Mouse (Mus musculus): ENCODE data around the gene Txk.
A peak's percentile ranks its signal among the peaks of the same experiment; 100 is the strongest.

The Txk gene

DNA sequence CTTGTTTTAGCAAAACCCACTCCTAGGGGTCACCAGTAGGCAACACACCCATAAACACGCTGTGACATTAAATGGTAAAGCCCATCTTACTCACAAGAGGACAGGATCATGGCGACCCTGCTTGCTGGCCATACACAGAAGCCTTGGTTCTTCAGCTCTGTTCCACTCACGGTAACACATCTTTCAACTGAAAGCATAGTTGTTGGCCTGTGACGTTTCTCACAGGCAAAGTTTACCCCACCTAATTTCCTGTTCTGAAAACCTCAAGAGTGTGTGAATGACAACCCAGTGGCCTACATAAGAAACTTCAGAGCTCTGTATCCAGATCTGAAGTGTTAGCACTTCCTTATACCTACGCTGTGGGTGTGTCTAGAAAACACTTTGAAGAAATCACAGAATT, at the start of gene Txk:
Gene Txk (minus strand): TSS at position 193 of the 400 bp plus-strand sequence.
- no peak for DNase-seq

DNA sequence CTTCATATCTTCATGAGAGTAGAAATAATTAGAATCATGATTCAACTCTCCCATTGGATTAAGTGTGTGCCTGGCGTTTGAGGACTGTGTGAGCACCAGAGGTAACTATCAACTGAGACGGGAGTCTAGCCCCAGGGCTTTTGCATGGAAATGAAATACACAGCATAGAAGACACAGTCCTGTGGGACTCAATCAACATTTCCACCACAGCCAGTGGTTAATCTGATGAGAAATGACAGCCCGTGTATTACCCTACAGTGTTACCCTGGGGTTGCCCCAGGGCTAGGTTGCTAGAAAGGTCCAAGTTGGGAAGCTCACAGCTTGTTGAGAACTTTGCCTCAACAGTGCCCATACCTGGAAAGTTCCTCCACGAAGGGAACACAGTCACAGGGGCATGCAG, 46.0 kb upstream of the Txk start:
- DNase-seq: no peak

DNA sequence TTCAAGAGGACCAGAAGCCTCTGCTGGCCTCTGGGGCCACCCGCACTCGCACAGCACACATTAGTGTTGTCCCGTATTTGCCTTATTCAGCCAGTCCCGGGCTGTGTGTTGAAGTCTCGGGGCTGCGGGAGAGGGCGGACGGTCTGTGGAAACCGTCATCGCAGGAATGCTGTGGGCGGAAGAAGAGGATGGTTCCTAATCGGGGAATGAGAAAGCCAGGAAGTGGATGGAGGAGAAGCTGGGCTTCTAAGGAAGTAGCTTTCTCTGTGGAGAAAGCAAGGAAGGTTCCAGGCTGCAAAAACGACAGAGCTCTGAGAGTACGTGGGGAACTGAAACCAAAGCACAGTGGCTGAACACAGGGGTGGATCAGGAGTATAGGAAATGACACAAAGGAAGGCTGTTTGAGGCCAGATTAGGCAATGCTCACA, 43.6 kb upstream of the Txk start:
- DNase-seq: no peak

DNA sequence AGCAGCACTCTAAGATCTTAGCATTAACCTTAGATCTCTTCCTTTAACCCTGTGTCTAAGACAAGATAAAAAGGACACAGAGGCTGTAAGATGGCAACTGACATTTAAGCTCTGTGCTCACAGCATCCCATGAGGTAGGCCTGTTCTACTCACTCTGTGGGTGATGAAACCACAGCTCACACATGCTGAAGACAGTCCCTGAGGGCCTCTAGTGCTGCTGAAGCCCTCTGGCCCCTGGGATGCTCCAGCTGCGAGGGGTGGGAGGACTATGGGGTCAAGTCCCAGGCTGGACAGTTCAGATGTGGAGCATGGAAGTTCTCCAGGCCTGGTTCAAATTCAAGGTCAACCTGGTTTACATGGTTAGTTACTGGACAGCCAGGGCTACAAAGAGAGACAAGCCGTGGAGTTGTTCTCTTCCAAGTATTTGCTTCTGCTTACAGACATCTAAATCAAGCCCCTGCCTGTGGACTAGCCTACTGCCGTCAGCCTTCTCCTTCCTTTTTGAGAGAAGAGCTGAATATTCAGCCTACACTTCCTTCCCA, 40.8 kb upstream of the Txk start:
- DNase-seq: no peak

DNA sequence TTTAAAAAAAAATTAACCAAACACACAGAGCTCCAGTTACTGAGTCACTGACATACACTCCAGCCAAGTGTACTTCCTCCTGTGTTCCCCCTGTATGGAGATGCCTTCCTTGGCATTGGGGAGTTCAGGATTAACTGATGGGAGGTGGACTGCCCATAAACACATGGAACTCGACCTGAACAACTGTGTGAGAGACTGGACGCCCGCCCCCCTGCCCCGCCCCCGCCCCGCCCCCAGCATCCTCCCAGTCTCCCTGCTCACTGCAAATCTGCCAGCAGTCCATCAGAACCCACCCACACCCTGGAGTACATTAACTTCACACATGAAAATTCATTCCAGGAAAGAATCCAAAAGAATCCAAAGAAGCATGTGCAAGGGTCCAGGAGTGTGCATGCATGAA, 39.2 kb upstream of the Txk start:
- DNase-seq: no peak

DNA sequence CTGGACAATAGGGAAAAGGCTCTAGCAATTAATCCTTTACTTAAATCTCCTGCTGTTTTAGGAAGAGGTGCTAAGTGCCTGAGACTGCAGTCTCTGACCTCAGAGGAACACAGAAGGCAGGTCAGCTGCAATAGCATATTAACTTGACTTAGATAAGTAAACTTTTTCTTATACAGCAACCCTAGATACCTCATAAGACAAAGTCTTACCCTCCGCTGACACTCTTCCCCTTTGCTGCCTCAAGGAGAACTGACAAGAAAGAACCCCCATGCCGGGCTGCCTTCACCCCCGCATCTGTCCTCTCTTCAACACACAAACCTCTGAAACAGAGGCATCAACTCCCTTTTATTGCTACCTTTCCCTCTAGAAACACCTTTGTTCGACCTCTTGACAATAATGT, 38.8 kb upstream of the Txk start:
- no peak for DNase-seq

DNA sequence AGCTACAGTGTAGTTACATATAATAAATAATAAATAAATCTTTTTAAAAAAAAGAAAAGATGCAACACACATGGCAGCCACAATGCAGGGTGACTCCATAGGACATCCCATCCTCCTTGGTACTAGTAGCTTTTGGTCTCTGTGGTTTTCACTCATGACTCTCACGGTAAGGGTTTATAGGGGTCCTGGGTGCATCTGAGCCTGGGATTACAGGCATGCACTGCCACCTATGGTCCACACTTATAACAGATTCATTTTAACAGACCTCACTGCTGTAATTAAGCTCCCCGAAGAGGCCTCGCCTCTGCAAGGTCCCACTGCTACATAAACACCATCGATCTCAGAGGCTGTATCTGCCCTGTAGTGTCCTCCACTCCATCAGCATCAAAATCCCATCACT, 32.9 kb upstream of the Txk start:
- DNase-seq: no peak

DNA sequence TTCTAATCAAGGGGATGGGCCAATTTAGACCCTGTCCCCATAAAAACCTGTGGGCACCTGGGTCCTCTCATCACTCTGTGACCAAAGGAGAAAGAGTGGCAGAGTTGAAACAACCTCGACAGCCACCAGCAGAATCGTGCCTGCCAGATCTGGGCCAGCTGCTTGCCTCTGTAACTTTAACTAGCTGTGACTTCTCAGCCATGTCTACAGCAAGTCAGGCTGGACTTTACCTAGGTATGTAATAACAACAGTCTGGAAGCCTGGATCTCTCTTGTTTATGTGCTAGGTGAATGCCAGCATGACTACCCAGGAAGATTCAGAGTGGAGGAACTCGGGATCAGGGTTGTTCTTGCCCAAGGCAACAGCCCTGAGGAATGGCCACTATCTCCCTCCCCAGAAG, 32.1 kb upstream of the Txk start:
- no peak for DNase-seq

DNA sequence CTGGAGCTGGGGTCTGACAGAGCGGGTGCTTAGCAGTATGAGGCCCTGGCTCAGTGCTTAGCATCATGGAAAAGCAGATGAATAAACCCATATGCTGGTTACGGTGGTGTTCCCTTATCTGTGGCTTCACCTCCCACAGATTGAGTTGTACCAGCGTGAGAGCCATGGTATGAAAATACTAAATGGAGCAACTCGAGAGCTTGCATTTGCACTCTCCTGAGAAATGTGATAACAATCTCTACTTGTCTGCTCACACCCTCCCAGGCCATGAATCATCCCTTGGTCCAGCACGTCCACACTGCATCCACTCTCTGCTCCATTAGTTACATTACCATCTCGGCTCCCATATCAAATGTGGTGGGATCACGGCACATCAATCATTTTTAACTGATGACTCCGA, 31.4 kb upstream of the Txk start:
- DNase-seq: no peak

DNA sequence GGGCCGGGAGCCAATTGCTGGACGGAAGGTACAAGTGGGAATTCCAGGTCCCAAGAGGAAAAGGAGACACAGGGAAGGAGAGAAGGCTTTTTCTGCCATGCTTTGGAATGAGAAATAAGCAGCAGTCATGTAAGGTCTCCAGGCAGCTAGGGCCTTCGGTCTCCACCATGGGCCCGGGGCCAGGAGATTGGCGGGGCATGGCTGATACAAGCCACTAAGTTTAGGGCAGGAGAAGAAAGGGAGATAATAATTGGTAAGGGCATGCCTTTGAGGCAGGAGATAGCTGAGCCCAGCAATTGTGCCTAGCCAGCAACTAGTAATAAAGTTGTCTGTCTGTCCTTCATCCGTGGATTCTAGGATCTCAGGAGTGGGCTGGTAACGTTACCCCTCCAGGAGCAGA, 30.5 kb upstream of the Txk start:
- DNase-seq: no peak

DNA sequence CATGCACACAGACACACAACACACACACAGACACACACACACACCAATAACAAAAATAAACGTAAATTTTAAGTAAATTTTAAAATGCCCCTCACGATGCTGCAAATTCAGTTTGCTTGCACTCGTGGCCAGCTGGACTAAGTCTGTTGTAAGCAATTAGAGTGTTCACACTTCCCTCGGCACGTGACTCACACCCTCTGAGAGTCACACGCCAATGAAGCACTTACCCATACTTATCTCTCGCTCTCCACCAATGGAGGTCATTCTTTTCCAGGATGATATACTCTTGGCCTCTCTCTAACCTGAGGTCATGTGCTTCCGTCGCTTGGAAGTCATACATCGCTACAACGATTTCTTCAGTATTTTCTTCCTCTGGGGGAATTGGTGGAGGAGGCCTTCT, 29.2 kb upstream of the Txk start:
- no peak for DNase-seq

DNA sequence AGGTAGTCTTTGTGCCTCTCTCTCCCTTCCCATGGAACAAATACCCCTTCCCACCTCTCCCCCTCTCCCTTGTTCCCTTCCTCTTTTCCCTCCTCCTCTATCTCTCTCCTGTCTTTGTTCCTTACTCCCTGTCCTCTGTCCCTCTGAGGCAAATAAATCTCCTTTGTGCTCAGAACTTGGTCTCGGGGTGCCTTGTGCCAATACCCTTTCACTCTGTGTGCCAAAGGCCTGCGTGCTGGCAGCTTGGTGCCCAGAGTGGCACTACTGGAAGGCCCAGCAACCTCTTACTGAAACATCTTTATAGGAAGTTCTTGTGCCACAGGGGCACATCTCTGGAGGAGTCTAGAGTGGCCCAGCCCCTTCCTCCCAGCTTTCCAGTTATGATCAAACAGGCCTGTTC, 24.0 kb upstream of the Txk start:
- DNase-seq: no peak

DNA sequence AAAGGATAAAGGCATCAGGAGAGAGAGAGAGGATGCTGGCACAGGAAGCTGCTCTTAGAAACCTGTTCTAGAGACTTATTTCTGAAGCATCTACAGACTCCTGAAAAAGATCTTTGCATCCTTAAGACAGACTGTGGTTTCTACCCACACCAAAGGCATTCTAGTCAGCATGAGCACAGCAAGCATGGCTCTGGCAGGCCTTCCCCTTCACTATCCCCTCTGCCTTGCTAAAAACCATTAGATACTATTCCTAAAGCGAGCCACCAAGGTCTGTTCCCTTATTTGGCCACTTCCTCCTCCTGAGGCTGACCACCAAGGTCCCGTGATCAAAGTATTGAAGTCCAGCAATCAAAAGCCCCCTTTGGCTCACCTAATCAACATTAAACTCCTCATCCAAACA, 23.6 kb upstream of the Txk start:
- DNase-seq: no peak

DNA sequence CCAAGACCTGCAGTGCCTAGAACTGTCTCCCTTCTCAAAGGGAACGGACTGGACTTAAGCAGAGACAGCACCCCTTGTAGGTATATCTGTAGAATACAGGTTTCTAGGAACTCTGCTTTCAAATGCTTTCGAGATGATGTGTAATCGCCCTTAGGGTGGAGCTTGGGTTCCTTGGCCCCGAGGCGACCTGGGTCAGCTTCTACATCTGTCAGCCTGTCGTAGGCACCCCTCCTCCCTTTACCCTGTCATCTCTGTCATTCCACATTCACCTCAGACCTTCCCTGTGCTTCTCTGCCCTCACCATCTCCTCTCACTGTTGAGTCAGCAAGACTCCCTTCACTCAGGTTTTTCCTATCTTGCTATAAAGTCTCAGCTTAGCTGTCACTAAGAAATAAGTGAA, 17.3 kb upstream of the Txk start:
- DNase-seq: no peak

DNA sequence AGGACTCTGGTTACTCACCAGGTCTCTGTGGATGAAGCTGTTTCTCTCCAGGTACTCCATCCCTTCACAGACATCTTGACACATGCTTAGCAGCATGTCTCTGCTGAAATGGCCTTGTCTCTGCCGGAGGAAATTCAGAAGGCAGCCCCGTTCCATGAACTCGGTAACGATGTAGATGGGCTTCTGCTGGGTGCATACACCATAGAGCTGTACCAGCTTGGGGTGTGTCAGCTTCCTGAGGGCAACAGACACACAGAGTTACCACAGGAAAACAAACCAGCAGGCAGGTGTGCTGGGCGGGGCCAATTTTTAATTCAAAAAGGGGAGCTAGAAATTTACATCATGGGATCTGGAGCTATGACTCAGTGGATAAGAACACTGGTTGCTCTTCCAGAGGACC, 11.0 kb upstream of the Txk start:
- DNase-seq: no peak

DNA sequence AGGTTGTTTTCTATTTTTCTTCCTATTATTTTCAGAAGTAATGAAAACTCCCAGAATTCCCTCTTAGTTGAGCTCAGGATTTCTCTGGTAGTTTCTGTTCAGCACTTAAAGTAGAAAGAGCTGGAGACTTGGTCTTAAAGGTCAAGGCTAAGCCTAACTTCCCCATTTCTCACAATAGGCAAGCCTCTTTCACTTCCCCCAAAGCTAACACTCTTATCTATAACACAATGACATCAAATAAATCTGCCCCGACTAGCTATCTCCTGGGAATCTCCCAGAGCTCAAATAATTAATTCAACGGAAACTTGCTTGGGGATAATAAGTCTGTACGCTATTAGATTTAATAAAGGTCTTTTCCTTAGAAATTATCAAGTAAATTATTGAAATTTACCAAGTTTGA, 10.4 kb upstream of the Txk start:
- no peak for DNase-seq

DNA sequence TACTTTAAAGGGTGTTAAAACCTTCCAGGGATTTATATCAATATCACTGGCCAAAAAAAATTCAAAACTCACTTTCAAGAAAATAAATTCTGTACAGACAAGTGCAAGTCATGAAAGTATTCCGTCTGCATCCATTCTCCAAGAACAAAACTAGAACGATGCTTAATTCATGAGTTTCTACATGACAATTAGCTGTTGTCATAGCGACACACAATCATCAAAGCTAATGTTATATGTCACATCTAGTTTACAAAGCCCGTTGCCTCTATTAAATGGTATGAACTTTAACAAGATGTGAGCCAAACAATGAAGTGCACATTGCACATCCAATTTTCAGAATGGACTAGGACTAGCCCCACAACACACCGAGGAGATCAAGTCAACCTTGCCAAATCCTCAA, 9.2 kb upstream of the Txk start:
- DNase-seq: no peak

DNA sequence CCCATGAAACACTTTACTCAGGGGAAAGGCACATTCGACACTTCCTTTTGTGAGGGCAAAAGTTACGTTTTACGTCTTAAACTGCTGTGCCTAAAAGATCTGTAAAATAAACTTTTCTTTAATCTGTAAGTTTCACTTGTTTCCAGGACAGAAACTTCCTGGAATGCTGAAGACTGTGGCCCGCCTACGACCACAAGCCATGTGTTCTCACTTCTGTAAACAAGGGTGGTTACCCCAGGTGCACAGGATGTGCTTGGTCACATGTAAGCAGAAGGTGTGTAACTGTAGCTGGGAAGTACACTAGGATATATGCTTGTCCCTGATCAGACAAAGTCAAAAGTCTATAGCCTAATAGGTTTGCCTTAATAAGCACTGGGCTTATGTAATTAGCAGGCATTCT, 8.7 kb upstream of the Txk start:
- no peak for DNase-seq

DNA sequence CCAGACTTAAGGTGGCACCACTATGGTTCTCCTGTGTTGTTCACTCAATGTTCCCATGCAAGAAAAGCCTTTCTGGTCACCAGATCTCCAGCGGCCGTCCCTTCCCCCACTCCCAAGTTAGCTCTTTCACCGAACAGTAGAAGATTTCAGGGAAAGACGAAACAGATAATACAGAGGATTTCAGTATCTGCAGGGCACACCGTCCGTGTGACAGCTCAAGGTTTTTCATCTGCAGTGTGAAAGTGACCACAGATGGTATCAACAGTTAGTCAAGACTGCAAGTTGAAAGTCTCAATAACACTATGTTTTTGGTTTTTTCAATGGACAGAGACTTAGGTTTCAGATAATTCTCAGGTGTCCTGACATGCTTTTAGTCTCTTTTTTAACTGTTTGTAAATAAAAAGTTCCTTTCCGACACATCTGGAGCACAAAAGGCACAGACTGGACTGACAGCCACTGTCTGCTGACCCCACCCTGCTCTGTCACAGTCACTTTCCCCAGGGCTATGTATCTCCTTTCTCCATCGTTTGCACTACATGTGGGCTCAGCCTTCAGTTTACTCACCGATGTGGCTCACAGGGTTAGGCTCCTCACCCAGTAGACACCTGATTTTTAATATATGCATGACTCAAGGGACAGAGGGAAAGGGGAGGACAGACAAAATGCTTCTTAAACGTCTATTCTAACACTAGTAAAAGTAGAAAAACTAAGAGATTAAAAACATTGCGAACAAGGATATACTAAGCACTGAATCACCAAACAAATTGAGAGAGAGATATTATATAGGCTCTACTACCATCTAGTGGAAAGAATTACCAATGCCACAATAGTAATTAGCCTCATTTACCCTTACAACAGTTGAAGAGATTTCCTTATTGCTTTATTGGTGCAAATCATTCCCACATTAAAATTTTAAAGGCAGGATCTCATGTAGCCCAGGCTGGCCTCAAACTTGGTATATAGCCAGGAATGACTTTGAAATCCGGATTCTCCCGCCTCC, 6.6 kb upstream of the Txk start:
- DNase-seq: no peak

DNA sequence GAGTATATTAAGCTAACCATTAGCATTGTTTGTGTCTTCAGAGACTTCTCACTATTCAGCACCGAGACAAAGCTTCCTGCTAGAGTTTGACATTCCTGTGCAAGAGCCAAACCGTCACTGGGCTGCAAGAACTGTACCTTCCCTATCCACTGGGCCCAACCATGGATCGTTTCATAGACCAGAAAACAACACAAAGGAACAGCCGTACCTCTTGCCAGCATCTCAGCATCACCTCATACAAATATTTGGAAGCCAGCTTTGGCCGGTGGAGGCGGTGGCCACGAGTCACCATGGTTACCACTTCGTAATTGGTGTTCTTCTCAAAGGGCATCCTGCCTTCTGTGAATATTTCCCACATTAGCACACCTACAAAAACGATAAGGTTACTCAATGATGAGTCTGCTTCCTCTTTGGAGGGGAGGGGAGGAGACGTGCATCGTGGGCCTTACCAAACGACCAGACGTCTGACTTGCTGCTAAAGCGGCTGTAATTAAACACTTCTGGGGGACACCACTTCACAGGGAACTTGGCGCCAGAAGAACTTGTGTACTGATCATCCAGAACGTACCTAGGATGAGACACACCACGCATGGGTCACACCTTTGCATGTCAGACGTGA, 4.7 kb upstream of the Txk start:
- no peak for DNase-seq

DNA sequence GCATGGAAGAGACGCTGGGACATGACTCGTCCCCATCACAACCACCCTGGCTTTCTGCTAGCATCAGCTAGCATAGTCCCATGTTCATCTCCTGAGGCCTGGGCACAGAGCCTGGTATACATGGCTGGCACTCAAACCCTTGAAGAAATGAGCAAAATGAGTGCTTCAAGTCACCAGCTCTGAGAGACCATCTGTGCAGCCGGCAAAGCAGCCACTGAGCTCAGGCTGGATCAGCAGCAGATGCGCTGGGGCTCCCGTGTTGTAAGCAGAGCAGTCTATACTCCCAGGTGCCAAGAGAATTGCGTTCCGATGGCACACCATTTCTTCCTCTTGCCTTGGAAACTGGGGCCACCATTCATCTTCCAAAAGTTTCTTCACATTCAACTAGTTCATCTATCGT, 3.4 kb upstream of the Txk start:
- DNase-seq: peak; percentile 53

DNA sequence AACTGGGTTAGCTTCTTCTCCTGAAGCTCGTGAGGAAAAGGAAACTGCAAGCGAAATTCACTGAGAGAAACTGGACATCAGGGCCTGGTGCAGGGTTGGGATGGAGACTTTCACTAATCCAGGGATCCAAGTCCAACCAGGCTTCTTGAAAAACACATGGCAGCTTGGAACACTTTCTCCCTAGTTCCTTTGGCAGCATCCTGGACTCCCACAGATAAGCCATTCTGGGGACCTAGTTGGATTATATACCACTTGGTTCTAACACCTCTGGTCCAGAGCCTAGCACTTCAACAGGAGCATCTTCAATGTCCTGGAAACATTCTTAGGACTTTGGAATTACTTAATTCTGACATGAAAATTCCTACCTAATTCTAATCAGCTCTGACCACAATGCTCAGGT, 2.5 kb upstream of the Txk start:
- DNase-seq: no peak

DNA sequence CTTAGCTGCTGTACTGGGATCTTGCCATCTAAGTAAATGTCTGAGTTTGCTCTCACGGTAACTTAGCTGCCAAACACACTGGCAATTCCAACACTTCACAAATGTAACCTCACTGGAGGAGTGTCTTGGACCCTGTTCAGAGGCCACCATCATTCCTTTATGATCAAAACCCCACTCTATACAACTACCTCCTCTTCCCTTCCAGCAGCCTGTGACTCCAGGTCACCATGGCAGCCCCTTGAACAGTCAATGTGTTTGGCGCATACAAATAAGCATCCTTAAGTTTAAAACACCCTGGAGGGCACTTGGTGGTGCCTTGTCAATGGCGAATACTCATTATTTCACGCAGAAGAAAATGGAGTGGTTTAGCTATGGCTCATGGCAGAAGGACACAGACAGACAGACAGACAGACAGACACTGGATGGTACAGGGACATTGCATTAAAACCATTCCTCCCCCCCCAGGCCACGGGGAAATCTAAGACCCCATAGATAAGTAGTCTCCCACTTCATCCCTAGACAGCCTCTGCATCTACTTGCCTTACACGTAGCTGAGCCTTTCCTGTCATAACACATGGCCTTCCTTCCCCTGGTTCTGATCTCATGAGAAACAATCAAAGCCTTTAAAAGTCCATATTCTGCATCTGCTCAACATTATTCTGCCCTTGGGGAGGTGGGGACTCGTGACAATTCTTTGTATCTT, 1.4 kb downstream of the Txk start:
- DNase-seq: no peak

DNA sequence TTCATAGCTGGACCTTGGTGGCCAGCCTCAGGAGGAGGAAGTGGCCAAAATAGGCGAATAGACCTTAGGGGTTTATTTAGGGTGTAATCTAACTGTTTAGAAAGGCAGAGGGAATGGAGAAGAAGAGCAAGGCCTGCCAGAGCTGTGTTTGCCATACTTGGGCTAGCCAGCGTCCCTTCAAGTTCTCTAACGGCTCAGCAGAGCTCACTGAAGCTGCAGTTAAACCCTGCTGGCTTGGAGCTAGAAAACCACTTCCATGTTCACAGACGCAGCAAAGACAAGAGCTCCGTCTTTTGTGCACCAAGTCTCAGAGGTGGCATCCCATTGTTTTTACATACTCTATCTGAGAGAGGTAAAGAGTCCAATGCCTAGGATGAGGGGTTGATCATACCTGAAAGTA, 2.4 kb downstream of the Txk start:
- no peak for DNase-seq

Data from right cerebral cortex, postnatal 14 days (tissue).